Mouse (Mus musculus): ENCODE results near the gene Strn. TPM values are rescaled to one million over a fixed set of nuclear protein-coding genes. Genes with fewer than 3 reads are reported as not detected.

Strn gene
- total and polyA plus RNA-seq, 2 experiments from 2014 or later: 4.4 to 22.2 TPM

GRCm38 (mm10) chr17:78721690-78722089 lies 15.3 kb downstream of the Strn start:
- 96% methylated on average over 7 of the region's 7 CpGs for WGBS
- no peak for TF ChIP-seq CTCF (IDR thresholded peaks at IDR 0.05; ENCODE audit: low read depth)
- no peak overlapping the region for H3K4me2 ChIP-seq (ENCODE audit: low read depth, low read length)
- H3K4me3 ChIP-seq (ENCODE audit: low read length): no peak overlapping the region
- no peaks in the 10 kb centered on the region for H3K27me3 ChIP-seq (ENCODE audit: insufficient read depth, low read length)
- no peak overlapping the region for H3K9ac ChIP-seq (replicated peaks; ENCODE audit: low read length)
- no peak overlapping the region for H3K27ac ChIP-seq
- H3K4me1 ChIP-seq (ENCODE audit: insufficient read depth, low read length): no peaks in the 10 kb centered on the region
- no peaks in the 10 kb centered on the region for H3K9me3 ChIP-seq (ENCODE audit: low read length)
- H3K36me3 ChIP-seq (ENCODE audit: insufficient read depth, low read length): peaks cover 5% of the 10 kb centered on the region; the same call in 1 of the 2 replicates
- ATAC-seq: no peak
- DNase-seq (ENCODE audit: low spot score): no peak

GRCm38 (mm10) chr17:78719086-78719485 lies 17.9 kb downstream of the Strn start:
- DNase-seq (ENCODE audit: low spot score) (no peak), ATAC-seq (no peak)
- no peak overlapping the region for H3K4me3 ChIP-seq (ENCODE audit: low read length)
- no peak overlapping the region for H3K27ac ChIP-seq
- no peak overlapping the region for H3K4me2 ChIP-seq (ENCODE audit: low read depth, low read length)
- WGBS: 95% methylated on average over 13 of the region's 13 CpGs
- no peak overlapping the region for H3K9ac ChIP-seq (replicated peaks; ENCODE audit: low read length)
- H3K36me3 ChIP-seq (ENCODE audit: insufficient read depth, low read length): peaks cover 5% of the 10 kb centered on the region; the same call in 1 of the 2 replicates
- no peak for TF ChIP-seq CTCF (IDR thresholded peaks at IDR 0.05; ENCODE audit: low read depth)
- no peaks in the 10 kb centered on the region for H3K4me1 ChIP-seq (ENCODE audit: insufficient read depth, low read length)
- H3K9me3 ChIP-seq (ENCODE audit: low read length): no peaks in the 10 kb centered on the region
- H3K27me3 ChIP-seq (ENCODE audit: insufficient read depth, low read length): no peaks in the 10 kb centered on the region

- no peak for TF ChIP-seq CTCF (IDR thresholded peaks at IDR 0.05; ENCODE audit: low read depth)
- H3K27me3 ChIP-seq (ENCODE audit: insufficient read depth, low read length): no peaks in the 10 kb centered on the region
- H3K4me1 ChIP-seq (ENCODE audit: insufficient read depth, low read length): no peaks in the 10 kb centered on the region
- no peak overlapping the region for H3K27ac ChIP-seq
- WGBS: 84% methylated on average over 2 of the region's 2 CpGs
- no peaks in the 10 kb centered on the region for H3K36me3 ChIP-seq (ENCODE audit: insufficient read depth, low read length)
- H3K4me2 ChIP-seq (ENCODE audit: low read depth, low read length): no peak overlapping the region
- no peak for ATAC-seq
- H3K4me3 ChIP-seq (ENCODE audit: low read length): no peak overlapping the region
- no peaks in the 10 kb centered on the region for H3K9me3 ChIP-seq (ENCODE audit: low read length)
- no peak overlapping the region for H3K9ac ChIP-seq (replicated peaks; ENCODE audit: low read length)
- no peak for DNase-seq (ENCODE audit: low spot score)
These were observed 26.7 kb downstream of the Strn start for GRCm38 (mm10) chr17:78710258-78710657.

- Histone ChIP-seq H3K9ac (replicated peaks; ENCODE audit: low read length) (no peak overlapping the region), H3K27me3 (ENCODE audit: insufficient read depth, low read length) (no peaks in the 10 kb centered on the region), H3K4me2 (ENCODE audit: low read depth, low read length) (no peak overlapping the region), H3K27ac (no peak overlapping the region), H3K36me3 (ENCODE audit: insufficient read depth, low read length) (no peaks in the 10 kb centered on the region), H3K4me1 (ENCODE audit: insufficient read depth, low read length) (no peaks in the 10 kb centered on the region), H3K9me3 (ENCODE audit: low read length) (no peaks in the 10 kb centered on the region), H3K4me3 (ENCODE audit: low read length) (no peak overlapping the region)
- 88% methylated on average over 7 of the region's 7 CpGs for WGBS
- DNase-seq (ENCODE audit: low spot score) (no peak), ATAC-seq (no peak)
- no peak for TF ChIP-seq CTCF (IDR thresholded peaks at IDR 0.05; ENCODE audit: low read depth)
These were observed 28.6 kb downstream of the Strn start for GRCm38 (mm10) chr17:78708422-78708821.

- no peak for DNase-seq (ENCODE audit: low spot score)
- Histone ChIP-seq H3K36me3 (ENCODE audit: insufficient read depth, low read length) (no peaks in the 10 kb centered on the region; the same call in 1 of the 2 replicates), H3K4me1 (ENCODE audit: insufficient read depth, low read length) (no peaks in the 10 kb centered on the region), H3K27me3 (ENCODE audit: insufficient read depth, low read length) (no peaks in the 10 kb centered on the region), H3K4me3 (ENCODE audit: low read length) (no peak overlapping the region), H3K9ac (replicated peaks; ENCODE audit: low read length) (no peak overlapping the region), H3K9me3 (ENCODE audit: low read length) (no peaks in the 10 kb centered on the region), H3K27ac (no peak overlapping the region), H3K4me2 (ENCODE audit: low read depth, low read length) (no peak overlapping the region)
- no peak for TF ChIP-seq CTCF (IDR thresholded peaks at IDR 0.05; ENCODE audit: low read depth)
- WGBS: 89% methylated on average over 7 of the region's 7 CpGs
- ATAC-seq: no peak
These were observed 34.0 kb downstream of the Strn start for GRCm38 (mm10) chr17:78702988-78703387.

DNA sequence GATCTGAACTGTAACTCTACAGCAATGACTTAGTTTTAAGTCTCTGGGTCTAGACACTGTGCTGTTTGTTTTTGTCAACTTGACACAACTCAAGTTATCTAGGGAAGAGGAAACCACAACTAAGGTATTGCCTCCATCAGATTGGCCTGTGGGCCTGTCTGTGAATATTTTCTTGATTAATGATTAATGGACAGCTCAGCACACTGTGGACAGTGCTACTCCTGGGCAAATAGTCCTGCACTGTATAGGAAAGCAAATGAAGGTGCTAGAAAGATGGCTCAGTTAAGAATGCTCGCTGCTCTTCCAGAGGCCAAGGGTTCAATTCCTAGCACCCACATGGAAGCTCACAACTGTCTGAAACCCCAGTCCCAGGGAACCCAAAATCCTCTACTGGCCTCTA lies 38.0 kb downstream of the Strn start:
- Histone ChIP-seq H3K27ac (no peak overlapping the region), H3K9me3 (ENCODE audit: low read length) (no peaks in the 10 kb centered on the region), H3K9ac (replicated peaks; ENCODE audit: low read length) (no peak overlapping the region), H3K27me3 (ENCODE audit: insufficient read depth, low read length) (no peaks in the 10 kb centered on the region), H3K4me2 (ENCODE audit: low read depth, low read length) (no peak overlapping the region), H3K36me3 (ENCODE audit: insufficient read depth, low read length) (no peaks in the 10 kb centered on the region; the same call in 1 of the 2 replicates), H3K4me3 (ENCODE audit: low read length) (no peak overlapping the region), H3K4me1 (ENCODE audit: insufficient read depth, low read length) (no peaks in the 10 kb centered on the region)
- DNase-seq (ENCODE audit: low spot score): no peak
- no peak for ATAC-seq
- 89% methylated on average over 1 of the region's 1 CpGs for WGBS
- TF ChIP-seq CTCF (IDR thresholded peaks at IDR 0.05; ENCODE audit: low read depth): no peak

DNA sequence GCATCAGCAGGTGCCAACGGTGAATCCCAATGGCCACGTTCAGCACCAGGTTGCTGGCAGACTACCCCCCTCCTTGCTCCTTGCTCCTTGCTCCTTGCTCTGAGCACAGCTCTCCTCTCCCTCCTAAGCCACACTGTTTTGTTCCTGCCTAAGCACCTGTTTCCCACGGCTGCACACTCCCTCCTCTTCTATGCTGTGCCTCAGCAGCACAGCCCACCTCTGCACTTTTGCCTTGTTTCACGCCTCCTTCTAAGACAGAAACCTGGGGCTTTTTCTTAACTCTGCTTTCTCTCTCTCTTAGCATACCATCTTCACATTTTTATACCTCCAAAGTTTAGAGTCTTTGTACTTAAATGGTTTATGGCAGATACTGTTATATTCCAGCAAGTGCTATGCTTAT lies 39.5 kb downstream of the Strn start:
- WGBS: 88% methylated on average over 4 of the region's 4 CpGs
- H3K27me3 ChIP-seq (ENCODE audit: insufficient read depth, low read length): no peaks in the 10 kb centered on the region

More for the DNA sequence above, 39.5 kb downstream of the Strn start:
- no peak for DNase-seq (ENCODE audit: low spot score)
- H3K4me1 ChIP-seq (ENCODE audit: insufficient read depth, low read length): no peaks in the 10 kb centered on the region
- no peak for ATAC-seq
- H3K27ac ChIP-seq: no peak overlapping the region
- H3K4me3 ChIP-seq (ENCODE audit: low read length): no peak overlapping the region
- no peaks in the 10 kb centered on the region for H3K9me3 ChIP-seq (ENCODE audit: low read length)
- no peaks in the 10 kb centered on the region; the same call in 1 of the 2 replicates for H3K36me3 ChIP-seq (ENCODE audit: insufficient read depth, low read length)
- TF ChIP-seq CTCF (IDR thresholded peaks at IDR 0.05; ENCODE audit: low read depth): no peak
- no peak overlapping the region for H3K9ac ChIP-seq (replicated peaks; ENCODE audit: low read length)
- no peak overlapping the region for H3K4me2 ChIP-seq (ENCODE audit: low read depth, low read length)

Measured in hindbrain, postnatal 0 days (tissue).